Mouse (Mus musculus): ENCODE measurements around the gene 2310009B15Rik.

GRCm38 (mm10) chr1:138849531-138850160 is 7.0 kb downstream of the 2310009B15Rik start:
- no peak for TF ChIP-seq POLR2A (IDR thresholded peaks at IDR 0.05; ENCODE audit: borderline replicate concordance, low read depth, low read length)
- TF ChIP-seq CTCF (IDR thresholded peaks at IDR 0.05; ENCODE audit: low read depth, low read length): no peak

All from bone marrow macrophage, adult 2 months (primary cell).